ENCODE assay signal across 8 mouse cellular contexts in genomic region chr12:118301866-118302835, GRCm38 (mm10). TPM values are rescaled to one million over a fixed set of nuclear protein-coding genes. Genes with fewer than 3 reads are reported as not detected.
DNase-seq lines count a peak whose midpoint lies in the region; ATAC-seq and TF ChIP-seq lines count a peak whose summit lies in the region.

No protein-coding gene starts in this region.

- peak; percentile 92 for ATAC-seq in kidney, embryonic 14.5 days (ENCODE audit: low FRiP score, low TSS enrichment)
- ATAC-seq in limb, embryonic 15.5 days (ENCODE audit: insufficient number of reproducible peaks, low FRiP score, low TSS enrichment, low read depth) = peak; percentile 92

- peak overlapping the region; percentile 54 for H3K4me2 ChIP-seq in kidney, embryonic 14.5 days (replicated peaks; ENCODE audit: low read depth, low read length)
- peak overlapping the region; percentile 58 for H3K4me2 ChIP-seq in limb, embryonic 15.5 days

- no peaks in the 10 kb centered on the region for H3K27me3 ChIP-seq in kidney, embryonic 14.5 days (ENCODE audit: control insufficient read depth, insufficient read depth, low read length)
- no peaks in the 10 kb centered on the region for H3K27me3 ChIP-seq in limb, embryonic 15.5 days

- H3K27ac ChIP-seq in bone marrow macrophage, adult 2 months (ENCODE audit: insufficient read depth, low read depth, low read length) = peak overlapping the region; percentile 39
- H3K27ac ChIP-seq in embryonic fibroblast, embryonic 13.5 days (ENCODE audit: insufficient read depth, low read length) = 0 out of 2 replicates have a peak overlapping the region, but pooled peaks have one; percentile 27
- peak overlapping the region; percentile 93 for H3K27ac ChIP-seq in kidney, embryonic 14.5 days (ENCODE audit: low read depth, low read length)
- H3K27ac ChIP-seq in limb, embryonic 15.5 days = peak overlapping the region; percentile 91

- under 1% methylated on average over 60 of the region's 74 CpGs for WGBS in kidney, embryonic 14.5 days
- under 1% methylated on average over 66 of the region's 74 CpGs for WGBS in limb, embryonic 15.5 days

- TF ChIP-seq POLR2A in bone marrow macrophage, adult 2 months (IDR thresholded peaks at IDR 0.05; ENCODE audit: borderline replicate concordance, low read depth, low read length) = no peak
- TF ChIP-seq POLR2A in embryonic fibroblast, embryonic 13.5 days (IDR thresholded peaks at IDR 0.05; ENCODE audit: low read depth, low read length) = peak; percentile 18; the same call in 1 of the 2 replicates

- H3K36me3 ChIP-seq in kidney, embryonic 14.5 days (ENCODE audit: control insufficient read depth, insufficient read depth, low read length) = no peaks in the 10 kb centered on the region
- H3K36me3 ChIP-seq in limb, embryonic 15.5 days = no peaks in the 10 kb centered on the region

- H3K4me1 ChIP-seq in bone marrow macrophage, adult 2 months (ENCODE audit: control insufficient read depth, insufficient read depth, low read length) = peaks cover 6% of the 10 kb centered on the region
- H3K4me1 ChIP-seq in embryonic fibroblast, embryonic 13.5 days (ENCODE audit: control insufficient read depth, insufficient read depth, low read length) = 0 out of 2 replicates have a peak, but pooled peaks cover 2% of the 10 kb centered on the region
- H3K4me1 ChIP-seq in kidney, embryonic 14.5 days (ENCODE audit: control insufficient read depth, insufficient read depth, low read length) = peaks cover 14% of the 10 kb centered on the region; the same call in 1 of the 2 replicates
- H3K4me1 ChIP-seq in limb, embryonic 15.5 days = peaks cover 10% of the 10 kb centered on the region

- H3K9me3 ChIP-seq in kidney, embryonic 14.5 days (ENCODE audit: control insufficient read depth, low read length) = no peaks in the 10 kb centered on the region
- H3K9me3 ChIP-seq in limb, embryonic 15.5 days = no peaks in the 10 kb centered on the region

- H3K4me3 ChIP-seq in bone marrow macrophage, adult 2 months (ENCODE audit: insufficient read depth, low read length) = peak overlapping the region; percentile 97
- H3K4me3 ChIP-seq in embryonic fibroblast, embryonic 13.5 days (ENCODE audit: insufficient read depth, low read length) = peak overlapping the region; percentile 99
- H3K4me3 ChIP-seq in kidney, embryonic 14.5 days (ENCODE audit: low read length) = peak overlapping the region; percentile 90
- H3K4me3 ChIP-seq in limb, embryonic 15.5 days = peak overlapping the region; percentile 72

- DNase-seq in A20 (ENCODE audit: low read depth, low spot score) = peak; percentile 99
- DNase-seq in heart, adult 9 months (ENCODE audit: low spot score in 2 of 2) = peak; percentile 99 to 100
- DNase-seq in monocyte, adult 2 months (ENCODE audit: low read depth in 1 of 2, low spot score in 2 of 2) = peak; percentile 97 to 98
- DNase-seq in spleen, postnatal 36 days (ENCODE audit: low spot score in 2 of 2) = peak; percentile 100

- peak overlapping the region; percentile 84 for H3K9ac ChIP-seq in kidney, embryonic 14.5 days (ENCODE audit: low read depth, low read length)
- H3K9ac ChIP-seq in limb, embryonic 15.5 days = peak overlapping the region; percentile 65

- no peak for TF ChIP-seq CTCF in bone marrow macrophage, adult 2 months (IDR thresholded peaks at IDR 0.05; ENCODE audit: low read depth, low read length)
- TF ChIP-seq CTCF in embryonic fibroblast, embryonic 13.5 days (IDR thresholded peaks at IDR 0.05; ENCODE audit: borderline replicate concordance, insufficient read depth, low read length) = no peak

RNA-seq across cellular contexts. Expression of gene Sp4, which starts 0.9 kb away (rescaled TPM):
- polyA plus RNA-seq in bone marrow macrophage, adult 2 months (2012; ENCODE audit: insufficient read depth, insufficient read length, missing spikeins) = 4.8 and 6.7 TPM in 2 replicates
- polyA plus RNA-seq in embryonic fibroblast, embryonic 13.5 days (2011; ENCODE audit: insufficient read length, low read depth, missing spikeins) = 5.0 and 6.0 TPM in 2 replicates
- polyA plus RNA-seq in kidney, embryonic 14.5 days (2014; fragmentation: Nextera tagmentation; extraction: Ambion mirVana) = 6.9 and 12.5 TPM in 2 replicates
- 5.3 and 5.5 TPM in 2 replicates for polyA plus RNA-seq in limb, embryonic 15.5 days (2015; fragmentation: Nextera tagmentation; extraction: Ambion mirVana)

Comparison
In these comparisons a context has a peak if more than half of its experiments do, and no peak if none do; other contexts are left out.
1. Peak in every context shown above with its lines: DNase-seq, ATAC-seq, H3K4me3 ChIP-seq and H3K27ac ChIP-seq.
2. H3K27ac ChIP-seq: peak in every context shown above with its lines; median percentile 93 in kidney, embryonic 14.5 days; 91 in limb, embryonic 15.5 days; 39 in bone marrow macrophage, adult 2 months; 27 in embryonic fibroblast, embryonic 13.5 days.